Mouse (Mus musculus) erythroblast, adult 5-6 weeks (primary cell): ENCODE results near the gene Mfrp. TPM values are rescaled to one million over a fixed set of nuclear protein-coding genes. Genes with fewer than 3 reads are reported as not detected.
"Not testable (repeated sequence)": the region's sequence is repeated elsewhere in the genome, so short reads cannot be mapped to it uniquely, and the experiment has no call there.

Experiments
- ATAC-seq: replicated peaks from 2 replicates; pipeline ENCODE4 v1.8.0; 2016; ENCODE audit warnings: moderate number of reproducible peaks, mild to moderate bottlenecking, moderate TSS enrichment, inconsistent platforms; ENCODE audit not compliant: poor library complexity, low FRiP score, severe bottlenecking
- total RNA-seq, 2 experiments: library from RNA; stranded (forward) in 1 of 2; stranded (reverse) in 1 of 2; fragments of 150-400 nt in 1 of 2; fragments of 200-764, 138-1000 nt in 1 of 2; gene quantifications; 2 replicates each; pipeline versions ENCODE4 v1.2.3 to v1.2.4; 2015 to 2017; ENCODE audit warnings: low replicate concordance in 2 of 2

The Mfrp gene
- total RNA-seq, 2 experiments from 2014 or later: not detected

DNA sequence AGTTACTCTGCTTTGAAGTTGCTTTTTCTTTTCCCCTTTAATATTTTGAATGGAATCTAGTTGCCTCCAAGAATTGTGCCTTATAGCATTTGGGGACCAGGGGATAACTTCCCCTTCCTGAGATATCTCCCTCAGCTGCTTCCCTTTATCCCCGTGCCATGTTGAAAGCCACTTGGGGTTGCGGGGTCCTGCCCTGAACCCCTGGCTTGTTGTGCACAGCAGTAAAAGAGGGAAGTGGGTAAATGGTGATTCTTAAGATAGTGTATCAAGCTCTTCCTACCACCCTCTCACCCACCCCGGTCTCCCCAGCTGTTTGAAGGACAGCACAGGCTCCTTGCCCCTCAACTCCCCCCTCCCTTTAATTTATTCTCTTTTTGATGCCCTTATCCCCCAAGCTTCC, 6.8 kb upstream of the Mfrp start:
- ATAC-seq: no peak

DNA sequence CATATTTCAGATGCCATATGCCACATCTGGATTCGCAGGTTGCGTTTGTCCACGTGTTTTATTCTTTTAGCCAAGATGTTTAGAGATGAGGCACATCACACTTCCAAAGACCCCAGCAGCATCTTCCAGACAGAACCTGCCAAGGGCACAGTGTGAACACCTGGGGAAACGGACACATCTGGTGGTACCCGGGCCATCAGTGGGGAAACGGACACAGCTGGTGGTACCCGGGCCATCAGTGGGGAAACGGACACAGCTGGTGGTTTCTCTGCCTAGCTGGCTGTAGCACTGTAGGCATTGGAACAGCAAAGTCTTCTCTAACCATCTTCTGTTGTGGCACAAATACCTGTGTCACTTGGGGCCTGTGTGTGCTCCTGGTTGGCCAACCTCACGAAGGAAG, 5.7 kb upstream of the Mfrp start:
- ATAC-seq: no peak

DNA sequence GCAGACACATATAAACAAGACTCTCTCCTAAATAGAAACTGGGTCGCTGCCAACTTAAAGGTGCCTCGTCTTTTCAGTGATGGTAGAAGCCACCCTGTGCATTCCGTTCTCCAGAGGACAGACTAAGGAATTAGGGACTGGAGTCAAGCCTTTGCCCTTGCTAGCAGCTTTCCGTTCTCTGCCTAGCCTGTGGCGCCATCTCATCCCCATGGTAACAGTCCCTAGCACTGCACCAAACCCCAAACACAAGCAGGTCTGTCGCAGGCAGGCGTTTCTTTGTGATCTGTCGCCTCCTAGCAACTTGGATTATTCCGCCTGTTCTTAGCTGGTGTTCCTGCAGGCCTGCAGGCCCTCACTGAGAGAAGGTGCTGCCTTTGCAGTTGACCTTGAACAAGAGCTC, 5.0 kb upstream of the Mfrp start:
- no peak for ATAC-seq

DNA sequence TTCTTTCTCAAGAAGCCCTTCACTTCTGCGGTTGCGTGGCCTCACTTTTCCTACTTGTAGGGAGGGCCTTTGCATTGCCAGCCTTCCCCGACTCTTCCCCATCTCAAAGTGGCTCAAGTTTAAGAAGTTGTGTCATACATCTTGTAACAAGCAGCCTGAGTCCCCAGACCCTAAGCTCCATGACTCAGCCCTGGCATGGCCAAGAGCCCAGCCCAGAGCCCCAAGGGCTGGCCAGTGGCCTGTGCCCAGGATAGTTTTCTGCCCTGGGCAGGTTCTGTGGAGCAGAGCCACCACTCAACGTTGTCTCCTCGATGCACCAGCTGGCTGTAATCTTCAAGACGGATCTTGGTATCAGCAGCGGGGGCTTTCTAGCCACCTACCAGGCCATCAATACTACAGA, 3.4 kb downstream of the Mfrp start:
- no peak for ATAC-seq

DNA sequence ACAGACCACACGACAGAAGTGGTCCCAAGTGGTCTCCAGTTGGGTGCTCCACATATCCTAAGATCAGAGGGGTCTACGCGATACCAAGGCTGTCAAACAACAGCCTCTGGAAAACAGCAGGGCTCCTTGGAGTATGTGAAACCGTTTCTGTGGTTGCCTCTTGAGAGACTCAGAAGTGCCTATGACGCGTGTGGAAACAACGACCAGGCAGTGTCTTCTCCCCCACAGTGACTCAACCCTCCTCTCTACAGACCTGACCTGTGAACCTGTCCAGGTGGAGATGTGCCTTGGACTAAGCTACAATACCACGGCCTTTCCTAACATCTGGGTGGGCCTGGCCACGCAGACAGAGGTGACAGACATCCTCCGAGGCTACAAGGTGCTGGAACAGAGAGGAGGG, 4.3 kb downstream of the Mfrp start:
- no peak for ATAC-seq

DNA sequence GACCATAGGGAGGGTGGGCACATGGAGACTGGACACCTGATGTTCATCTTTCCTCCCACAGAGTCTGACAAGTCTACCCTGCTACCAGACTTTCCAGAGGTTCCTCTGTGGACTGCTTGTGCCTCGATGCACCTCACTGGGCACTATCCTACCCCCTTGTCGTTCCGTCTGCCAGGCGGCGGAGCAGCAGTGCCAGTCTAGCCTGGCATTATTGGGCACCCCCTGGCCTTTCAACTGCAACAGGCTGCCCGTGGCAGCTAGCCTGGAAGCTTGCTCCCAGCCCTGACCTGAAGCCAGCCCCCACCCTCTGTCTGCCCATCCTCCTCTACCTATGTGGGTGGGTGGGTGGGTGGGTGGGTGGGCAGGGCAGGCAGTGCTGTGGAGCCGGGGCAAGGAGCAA, 4.7 kb downstream of the Mfrp start:
- ATAC-seq: no peak

DNA sequence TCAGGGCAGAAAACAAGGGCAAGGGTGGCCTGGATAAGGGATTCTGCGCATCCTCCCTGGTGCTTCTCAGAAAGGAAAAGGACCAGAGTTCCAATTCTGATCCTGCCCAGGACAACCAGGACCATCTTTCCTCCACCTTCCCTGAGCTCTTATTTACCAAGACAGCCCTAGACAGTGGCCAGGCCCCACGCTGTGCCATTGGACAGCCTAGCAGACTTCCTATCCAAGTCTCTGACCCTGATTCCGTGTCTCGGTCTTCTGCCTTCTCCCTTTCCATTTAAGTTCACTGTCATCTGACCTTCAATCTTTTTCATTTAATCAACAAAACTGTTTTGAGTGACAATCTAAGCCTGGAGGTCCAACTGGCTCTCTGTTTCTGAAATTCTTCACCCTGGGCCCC, 5.1 kb downstream of the Mfrp start:
- no peak for ATAC-seq

DNA sequence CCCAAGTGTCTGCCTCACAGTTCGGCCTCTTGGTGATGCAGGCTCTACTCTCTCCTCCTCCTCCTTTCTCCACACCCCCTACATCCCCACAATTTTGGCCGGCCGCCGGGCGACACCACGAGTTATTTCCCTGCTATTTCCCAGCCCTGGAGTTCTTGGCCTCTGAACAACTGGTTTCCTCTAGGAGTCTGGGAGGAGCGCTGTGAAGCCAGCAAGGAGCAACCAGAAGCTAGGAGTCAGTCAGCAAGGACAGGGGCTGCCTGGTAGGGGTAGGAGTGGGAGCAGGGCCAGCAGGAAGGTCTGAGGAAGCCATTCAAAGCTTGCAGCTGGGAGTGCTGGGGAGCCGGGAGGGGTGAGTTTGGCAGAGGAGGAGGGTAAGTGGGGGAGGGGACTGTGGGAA, 5.6 kb downstream of the Mfrp start, which contains the start of gene C1qtnf5:
Gene C1qtnf5 (plus strand): TSS at position 136 of the 400 bp plus-strand sequence.
- no peak for ATAC-seq

DNA sequence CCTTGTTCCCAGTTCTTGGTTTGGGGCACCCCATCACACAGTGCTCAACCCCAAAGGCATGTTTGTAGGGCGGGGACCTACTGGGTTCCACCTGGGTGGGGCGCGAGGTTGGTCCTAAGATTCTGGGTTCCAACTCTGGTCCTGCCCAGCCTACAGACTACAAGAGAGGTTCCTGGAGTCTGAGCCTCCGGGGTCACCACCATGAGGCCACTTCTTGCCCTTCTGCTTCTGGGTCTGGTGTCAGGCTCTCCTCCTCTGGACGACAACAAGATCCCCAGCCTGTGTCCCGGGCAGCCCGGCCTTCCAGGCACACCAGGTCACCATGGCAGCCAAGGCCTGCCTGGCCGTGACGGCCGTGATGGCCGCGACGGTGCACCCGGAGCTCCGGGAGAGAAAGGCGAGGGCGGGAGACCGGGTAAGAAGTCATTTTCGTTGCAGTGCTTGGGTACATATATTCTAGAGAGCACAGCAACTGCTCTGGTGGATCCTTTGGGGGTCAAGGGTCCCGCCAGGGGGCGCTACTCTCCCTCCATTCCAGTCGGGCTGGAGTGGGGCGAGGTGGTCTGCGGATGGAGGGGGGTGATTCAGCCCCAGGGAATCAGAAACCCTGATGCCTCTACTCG, 6.1 kb downstream of the Mfrp start:
- ATAC-seq: no peak

DNA sequence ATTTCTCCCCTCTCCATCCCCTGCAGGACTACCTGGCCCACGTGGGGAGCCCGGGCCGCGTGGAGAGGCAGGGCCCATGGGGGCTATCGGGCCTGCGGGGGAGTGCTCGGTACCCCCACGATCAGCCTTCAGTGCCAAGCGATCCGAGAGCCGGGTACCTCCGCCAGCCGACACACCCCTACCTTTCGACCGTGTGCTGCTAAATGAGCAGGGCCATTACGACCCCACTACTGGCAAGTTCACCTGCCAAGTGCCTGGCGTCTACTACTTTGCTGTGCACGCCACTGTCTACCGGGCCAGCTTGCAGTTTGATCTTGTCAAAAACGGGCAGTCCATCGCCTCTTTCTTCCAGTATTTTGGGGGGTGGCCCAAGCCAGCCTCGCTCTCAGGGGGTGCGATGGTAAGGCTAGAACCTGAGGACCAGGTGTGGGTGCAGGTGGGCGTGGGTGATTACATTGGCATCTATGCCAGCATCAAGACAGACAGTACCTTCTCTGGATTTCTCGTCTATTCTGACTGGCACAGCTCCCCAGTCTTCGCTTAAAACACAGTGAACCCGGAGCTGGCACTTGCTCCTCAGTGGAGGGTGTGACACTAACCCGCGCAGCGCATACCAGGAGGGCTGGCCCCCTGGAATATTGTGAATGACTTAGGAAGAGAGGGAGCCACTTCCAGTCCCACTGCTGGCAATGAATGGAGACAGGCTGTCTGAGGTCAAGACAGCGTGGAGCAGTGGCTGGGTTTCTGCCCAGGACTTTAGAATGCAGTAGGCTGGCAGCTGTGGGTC, 6.9 kb downstream of the Mfrp start:
- ATAC-seq: no peak

DNA sequence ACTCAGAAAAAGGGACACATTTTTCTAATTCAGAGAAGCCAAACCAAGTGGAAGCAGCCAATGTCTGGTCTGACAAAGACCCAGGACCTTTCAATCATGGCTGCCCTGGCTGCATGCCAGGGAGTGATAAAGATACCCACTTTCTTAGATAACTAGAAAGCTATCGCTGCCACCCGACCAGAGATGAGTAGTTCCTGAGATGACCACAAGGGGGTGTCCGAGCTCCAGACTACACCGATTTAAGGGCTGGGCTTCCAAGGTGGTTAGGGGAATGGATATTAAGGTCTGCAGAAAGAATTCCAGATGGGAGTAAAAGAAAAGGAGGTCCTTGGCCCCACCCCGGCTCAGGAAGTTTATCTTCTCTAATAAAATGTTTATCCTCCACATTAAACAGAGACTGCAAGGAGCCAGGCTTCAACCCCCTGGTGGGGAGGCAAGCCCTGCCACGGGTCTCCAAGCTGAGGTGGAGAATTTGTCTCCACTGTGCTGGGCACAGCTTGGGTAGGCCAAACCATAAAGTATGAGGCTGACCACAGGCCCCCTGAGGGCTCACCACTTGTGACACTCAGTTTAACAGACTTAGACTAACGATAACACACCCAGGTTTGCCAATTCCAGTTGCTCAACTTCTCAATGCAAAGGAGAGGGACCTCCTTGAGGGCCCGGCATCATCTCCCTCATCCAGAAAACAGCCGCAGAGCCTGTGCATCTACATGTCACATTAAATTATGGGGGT, 8.0 kb downstream of the Mfrp start:
- ATAC-seq: peak; percentile 45; the same call in 1 of the 2 replicates

DNA sequence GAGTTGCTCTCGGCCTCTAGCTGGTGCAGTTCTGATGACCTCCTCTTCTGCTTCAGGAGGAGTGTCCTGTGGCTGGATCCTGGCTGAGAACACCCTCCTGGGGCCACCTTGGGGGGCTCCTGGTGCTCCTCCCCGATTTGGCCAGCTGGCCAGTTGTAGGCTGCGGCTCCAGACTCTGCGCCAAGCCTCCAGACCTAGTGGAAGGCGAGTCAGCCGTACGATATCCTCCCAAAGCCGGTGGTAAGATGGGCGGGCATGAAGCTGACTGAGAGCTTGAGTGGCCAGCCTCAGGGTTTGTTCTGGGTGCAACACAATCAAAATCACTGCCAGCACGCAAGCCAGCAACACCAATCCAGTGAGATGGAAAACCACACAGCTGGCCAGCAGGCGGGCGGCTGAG, 10.4 kb downstream of the Mfrp start:
- ATAC-seq: not testable (repeated sequence)

DNA sequence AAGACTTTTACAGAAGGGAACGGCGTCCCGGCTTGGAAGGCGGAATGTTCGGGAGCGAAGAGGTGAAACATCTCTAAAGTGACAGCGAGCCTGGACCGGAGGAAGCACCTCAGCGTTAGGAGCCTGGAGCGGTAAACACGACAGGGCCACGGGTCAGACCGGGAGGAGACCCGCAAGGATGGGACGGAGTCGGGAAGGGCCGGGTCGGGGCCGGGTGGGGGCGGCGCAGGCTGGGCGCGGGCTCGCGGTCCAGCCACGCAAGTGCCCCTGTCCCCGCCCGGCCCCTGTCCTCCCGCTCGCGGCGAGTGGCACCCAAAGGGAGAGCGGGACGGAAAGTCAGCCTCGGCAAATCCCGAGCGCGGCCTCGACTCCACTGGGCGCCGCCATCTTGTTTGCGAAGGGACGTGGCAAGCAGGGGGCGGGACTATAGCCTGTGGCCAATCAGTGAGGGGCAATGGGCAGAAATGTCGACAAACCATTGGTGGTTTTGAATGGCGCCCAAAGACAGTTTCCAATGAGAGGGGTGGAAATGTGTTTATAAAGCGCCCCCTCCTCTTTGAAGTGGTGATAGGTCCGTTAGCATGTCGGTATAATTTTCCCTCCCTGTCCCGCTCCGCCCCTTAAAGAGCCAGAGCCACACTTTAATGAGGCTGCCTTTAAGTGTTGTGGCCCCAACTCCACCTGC, 11.7 kb downstream of the Mfrp start, which contains the start of the genes Gm49380 and Rnf26:
Gene Gm49380 (minus strand): TSS at position 396 of the 685 bp plus-strand sequence.
Gene Rnf26 (minus strand): TSS at position 413 of the 685 bp plus-strand sequence.
- ATAC-seq: peak; percentile 95

DNA sequence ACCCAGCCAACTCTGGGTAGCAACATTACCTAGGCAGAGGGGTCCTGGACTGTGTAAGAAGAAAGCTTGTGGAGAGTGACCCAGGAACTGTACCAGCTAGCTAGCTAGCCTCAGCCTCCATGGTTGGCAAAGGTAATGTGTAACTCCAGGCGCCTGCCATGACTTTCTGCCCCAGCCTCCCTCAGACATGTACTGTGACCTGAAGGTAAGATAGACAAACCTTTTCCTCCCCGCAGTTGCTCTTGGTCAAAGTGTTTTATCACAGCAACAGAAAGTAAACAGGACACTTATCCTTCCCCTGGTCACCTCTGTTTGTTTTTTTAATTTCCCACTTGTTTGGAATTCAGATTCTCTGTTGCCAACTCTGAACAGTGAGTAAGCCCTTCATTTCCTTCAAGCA, 12.9 kb downstream of the Mfrp start:
- ATAC-seq: no peak

DNA sequence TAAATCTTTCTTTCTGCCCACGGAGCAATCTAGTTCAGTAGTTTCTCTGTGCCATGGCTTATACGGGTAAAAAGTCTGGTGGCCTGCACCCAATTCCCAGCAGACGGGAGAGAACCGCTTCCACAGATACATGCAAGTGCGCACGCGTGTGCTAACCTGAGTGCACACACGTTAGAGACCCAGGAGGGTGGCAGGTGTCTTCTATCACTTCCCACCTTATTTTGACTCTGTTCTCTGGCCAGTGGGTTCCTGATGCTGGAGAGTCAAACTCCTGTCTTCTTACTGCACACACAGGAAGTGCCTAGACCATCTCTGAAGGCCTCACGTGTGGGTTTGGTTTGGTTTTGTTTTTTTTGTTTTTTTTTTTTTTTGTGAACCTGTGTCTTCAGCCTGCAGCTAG, 14.1 kb downstream of the Mfrp start:
- ATAC-seq: no peak

DNA sequence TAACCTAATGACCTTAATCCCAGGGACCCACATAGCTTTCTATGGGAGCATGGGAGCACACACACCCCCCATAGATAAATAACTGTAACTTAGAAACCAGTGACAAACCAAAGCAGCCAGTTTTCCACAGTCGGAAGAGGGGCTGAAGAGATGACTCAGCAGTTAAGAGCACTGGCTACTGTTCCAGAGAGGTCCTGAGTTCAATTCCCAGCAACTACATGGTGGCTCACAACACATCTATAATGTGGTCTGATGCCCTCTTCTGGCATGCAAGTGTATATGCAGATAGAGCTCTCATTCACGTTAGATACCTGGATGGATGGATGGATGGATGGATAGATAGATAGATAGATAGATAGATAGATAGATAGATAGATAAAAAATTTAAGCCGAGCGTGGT, 14.7 kb downstream of the Mfrp start:
- ATAC-seq: no peak

DNA sequence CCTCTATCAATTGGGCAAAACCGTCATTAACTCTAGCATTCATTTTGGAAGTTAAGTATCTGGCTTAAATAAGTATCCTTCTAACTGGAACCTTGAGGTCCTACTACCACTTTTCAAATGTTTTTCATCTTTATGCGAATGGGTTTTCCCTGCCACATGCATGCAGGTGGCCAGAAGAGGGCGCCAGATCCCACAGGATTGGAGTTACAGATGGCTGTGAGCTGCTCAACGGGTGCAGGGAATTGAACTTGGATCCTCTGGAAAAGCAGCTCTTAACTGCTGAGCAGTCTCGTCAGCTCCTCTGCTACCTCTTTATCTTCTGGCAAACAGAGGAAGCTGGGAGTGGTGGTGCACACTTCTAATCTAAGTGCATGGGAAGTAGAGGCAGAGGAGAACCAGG, 17.5 kb downstream of the Mfrp start:
- peak; percentile 68 for ATAC-seq

DNA sequence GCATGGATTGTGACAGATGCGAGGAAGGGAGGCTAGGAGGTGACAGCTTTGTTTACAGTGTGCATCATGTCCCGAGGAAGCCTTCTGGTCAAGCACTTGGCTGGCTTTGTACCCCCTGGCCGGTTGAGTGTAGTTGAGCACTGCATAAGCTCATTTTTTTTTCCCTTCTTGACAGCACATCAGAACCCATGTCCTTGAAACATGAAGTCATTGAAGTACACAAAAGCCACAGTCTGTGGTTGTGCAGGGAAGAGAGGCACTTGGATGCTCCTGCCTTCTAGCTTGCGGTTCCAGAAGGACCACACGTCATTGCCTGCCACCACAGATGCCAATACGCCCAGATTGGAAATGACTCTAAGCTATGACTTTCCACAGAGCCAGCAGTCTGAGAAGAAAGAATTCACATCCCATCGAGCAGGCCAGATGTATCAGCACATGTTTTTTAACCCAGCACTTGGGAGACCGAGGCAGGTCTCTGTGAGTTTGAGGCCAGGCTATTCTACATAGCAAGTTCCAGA, 18.5 kb downstream of the Mfrp start:
- no peak for ATAC-seq

DNA sequence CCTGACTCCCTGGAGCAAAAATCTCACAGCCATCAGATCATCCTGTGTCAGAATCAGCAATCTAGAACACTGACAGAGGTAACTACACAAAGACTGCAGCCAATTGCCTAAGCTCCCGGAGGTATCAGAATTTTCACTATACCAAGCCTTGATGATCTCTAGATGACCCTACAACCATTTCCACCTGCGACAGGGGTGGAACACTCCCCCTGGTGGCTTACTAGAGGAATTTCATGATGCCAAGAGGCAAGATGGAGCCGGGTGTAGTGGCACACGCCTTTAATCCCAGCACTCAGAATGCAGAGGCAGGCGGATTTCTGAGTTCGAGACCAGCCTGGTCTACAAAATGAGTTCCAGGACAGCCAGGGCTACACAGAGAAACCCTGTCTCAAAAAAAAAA, 22.8 kb downstream of the Mfrp start:
- peak; percentile 63; the same call in 1 of the 2 replicates for ATAC-seq

DNA sequence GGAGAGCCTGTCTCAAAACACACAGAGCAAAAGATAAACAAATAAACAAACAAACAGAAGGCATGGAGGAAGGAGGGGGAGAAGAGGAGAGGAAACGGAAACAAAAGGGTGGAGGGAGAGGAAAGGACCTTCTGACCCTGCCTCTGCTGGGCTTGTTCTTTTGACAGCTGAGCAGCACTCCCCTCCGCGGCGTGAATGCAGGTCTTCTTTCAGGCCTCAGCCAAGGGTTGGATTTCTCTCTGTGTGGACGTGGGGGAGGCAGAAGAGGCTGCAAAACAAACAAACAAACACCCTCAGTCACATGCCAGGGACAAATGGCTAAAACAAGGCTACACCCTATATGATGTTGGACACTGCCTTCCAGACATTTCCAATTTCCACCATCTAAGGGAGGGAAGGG, 23.5 kb downstream of the Mfrp start:
- ATAC-seq: no peak
